Mouse (Mus musculus) MEL (cell line): Measurements from ENCODE around the gene Col9a2.

Source experiments
- CHD1 ChIP-seq: IDR thresholded peaks from 2 replicates; pipeline ENCODE4 v1.6.1; 2012; ENCODE audit warnings: low read depth, mild to moderate bottlenecking, inconsistent platforms, low read length, improper control_type of control experiment
- CTCF ChIP-seq, 3 experiments: IDR thresholded peaks in 2 of 3; conservative IDR thresholded peaks in 1 of 3; 2 replicates each; pipeline ENCODE4 v1.5.1; 2011 to 2012; ENCODE audit warnings: low read length in 3 of 3, low read depth in 2 of 3, mild to moderate bottlenecking in 2 of 3, improper control_type of control experiment in 1 of 3, inconsistent platforms in 1 of 3, mixed read lengths in 1 of 3, moderate library complexity in 1 of 3; ENCODE audit not compliant: control insufficient read depth in 1 of 3, insufficient read depth in 1 of 3, poor library complexity in 1 of 3, severe bottlenecking in 1 of 3
- ELF1 ChIP-seq: IDR thresholded peaks from 2 replicates; pipeline ENCODE4 v1.6.1; 2014; ENCODE audit warnings: low read depth, mild to moderate bottlenecking, inconsistent platforms, low read length, improper control_type of control experiment, moderate library complexity
- EP300 ChIP-seq, 2 experiments: IDR thresholded peaks; 2 replicates each; pipeline ENCODE4 v1.6.1; 2011; ENCODE audit warnings: improper control_type of control experiment in 2 of 2, low read length in 2 of 2, low read depth in 1 of 2, mild to moderate bottlenecking in 1 of 2
- GATA1 ChIP-seq: IDR thresholded peaks from 2 replicates; pipeline ENCODE4 v1.6.1; 2011; ENCODE audit warnings: low read depth, low read length, improper control_type of control experiment
- JUND ChIP-seq: IDR thresholded peaks from 2 replicates; pipeline ENCODE4 v1.6.1; 2011; ENCODE audit warnings: low read depth, mild to moderate bottlenecking, improper control_type of control experiment, low read length
- KAT2A ChIP-seq: conservative IDR thresholded peaks from 2 replicates; pipeline ENCODE4 v1.6.1; 2012; ENCODE audit warnings: low read depth, low read length, improper control_type of control experiment, inconsistent platforms
- MAFK ChIP-seq: IDR thresholded peaks from 2 replicates; pipeline ENCODE4 v1.6.1; 2011; ENCODE audit warnings: low read depth, mild to moderate bottlenecking, low read length, improper control_type of control experiment, borderline replicate concordance
- MAZ ChIP-seq: IDR thresholded peaks from 2 replicates; pipeline ENCODE4 v1.6.1; 2012; ENCODE audit warnings: low read depth, mild to moderate bottlenecking, inconsistent platforms, low read length, improper control_type of control experiment
- NRF1 ChIP-seq: IDR thresholded peaks from 2 replicates; pipeline ENCODE4 v1.6.1; 2014; ENCODE audit warnings: low read depth, mild to moderate bottlenecking, inconsistent platforms, low read length, improper control_type of control experiment, moderate library complexity; ENCODE audit not compliant: poor library complexity, insufficient read depth, severe bottlenecking
- POLR2A ChIP-seq, 2 experiments: IDR thresholded peaks; 2 replicates each; pipeline ENCODE4 v1.6.1; 2011 to 2012; ENCODE audit warnings: low read length in 2 of 2, mild to moderate bottlenecking in 2 of 2, control low read depth in 1 of 2, improper control_type of control experiment in 1 of 2, low read depth in 1 of 2, moderate library complexity in 1 of 2; ENCODE audit not compliant: control insufficient read depth in 1 of 2, insufficient read depth in 1 of 2, poor library complexity in 1 of 2
- RAD21 ChIP-seq: IDR thresholded peaks from 2 replicates; pipeline ENCODE4 v1.6.1; 2011; ENCODE audit warnings: mild to moderate bottlenecking, low read depth, low read length, improper control_type of control experiment
- SIN3A ChIP-seq: IDR thresholded peaks from 2 replicates; pipeline ENCODE4 v1.6.1; 2012; ENCODE audit warnings: low read length, improper control_type of control experiment, inconsistent platforms
- SMC3 ChIP-seq: IDR thresholded peaks from 2 replicates; pipeline ENCODE4 v1.6.1; 2011; ENCODE audit warnings: low read depth, low read length, improper control_type of control experiment

DNA sequence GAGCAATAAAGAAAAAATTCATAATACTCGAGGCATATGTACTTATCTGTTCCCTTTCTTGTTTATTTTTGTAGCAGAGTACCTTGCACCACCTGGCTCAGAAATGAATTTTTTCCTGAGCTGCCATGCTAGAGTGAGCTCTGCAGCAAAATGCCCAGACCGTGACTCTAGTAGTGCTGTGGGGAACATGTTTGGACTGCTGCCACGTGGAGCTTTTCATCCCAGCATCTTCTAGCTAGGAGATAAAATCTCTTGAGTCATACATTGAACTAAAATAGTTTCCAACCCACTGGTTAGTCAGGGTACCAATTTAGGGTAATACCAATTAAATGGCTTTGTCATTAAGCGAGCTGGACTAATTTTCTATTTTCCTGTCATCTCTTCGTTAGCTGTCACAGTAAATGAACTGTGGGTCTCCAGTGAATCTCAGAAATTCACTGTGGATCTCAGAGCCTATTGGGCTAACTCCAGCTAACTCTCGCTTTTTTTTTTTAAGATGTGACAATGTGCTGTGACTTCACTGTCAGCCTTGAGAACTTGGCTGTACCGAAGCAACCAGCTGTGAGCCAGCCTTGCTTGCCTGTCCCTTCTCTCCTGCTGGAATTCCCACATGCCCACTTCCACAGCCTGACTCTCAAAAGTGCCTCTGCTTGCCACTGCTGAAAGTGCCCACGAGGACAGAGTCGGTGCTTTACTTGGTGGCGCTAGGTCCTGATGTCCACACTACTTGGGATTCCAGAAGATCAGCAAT lies 19.0 kb upstream of the Col9a2 start:
- no peak for TF ChIP-seq CTCF (IDR thresholded peaks at IDR 0.05 in 2 of 3, conservative IDR thresholded peaks at IDR 0.05 in 1 of 3; ENCODE audit: control insufficient read depth in 1 of 3, insufficient read depth in 1 of 3, low read depth in 2 of 3, low read length in 3 of 3, poor library complexity in 1 of 3, severe bottlenecking in 1 of 3)
- no peak for TF ChIP-seq JUND
- no peak for TF ChIP-seq SMC3
- no peak for TF ChIP-seq SIN3A
- no peak for TF ChIP-seq EP300 (IDR thresholded peaks at IDR 0.05; ENCODE audit: low read depth in 1 of 2, low read length in 2 of 2)
- no peak for TF ChIP-seq POLR2A (IDR thresholded peaks at IDR 0.05; ENCODE audit: control insufficient read depth in 1 of 2, insufficient read depth in 1 of 2, low read depth in 1 of 2, low read length in 2 of 2, poor library complexity in 1 of 2)
- TF ChIP-seq GATA1, result no peak
- no peak for TF ChIP-seq RAD21
- no peak for TF ChIP-seq ELF1
- no peak for TF ChIP-seq MAFK
- no peak for TF ChIP-seq NRF1
- TF ChIP-seq MAZ, result no peak
- no peak for TF ChIP-seq KAT2A
- no peak for TF ChIP-seq CHD1
